Mouse (Mus musculus): Measurements from ENCODE around the gene Ugt1a6a. TPM values are rescaled to one million over a fixed set of nuclear protein-coding genes. Genes with fewer than 3 reads are reported as not detected.
"Not testable (repeated sequence)": the region's sequence is repeated elsewhere in the genome, so short reads cannot be mapped to it uniquely, and the experiment has no call there.

Ugt1a6a gene
- polyA plus RNA-seq, 1 experiment from 2014 or later, result 1.9 TPM

DNA sequence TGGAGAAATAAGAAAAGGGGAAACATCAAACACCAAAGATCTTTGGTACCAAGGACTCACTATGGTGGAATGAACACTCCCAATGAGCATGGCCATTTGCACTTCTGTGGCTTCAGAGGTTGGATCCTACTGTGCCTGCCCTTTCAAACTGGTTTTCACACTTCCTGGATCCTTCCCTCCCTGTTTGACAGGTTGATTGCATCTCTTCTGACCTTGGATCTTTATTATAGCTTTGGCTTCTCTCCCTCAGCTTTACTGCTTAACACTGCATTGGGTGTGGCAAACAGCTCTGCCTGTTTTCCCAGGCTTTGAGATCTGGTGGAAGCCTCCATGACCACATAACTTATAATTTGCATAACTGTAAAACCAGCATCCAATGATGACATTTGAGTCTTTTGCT is 85.7 kb downstream of the Ugt1a6a start:
- no peak overlapping the region for H3K4me3 ChIP-seq (ENCODE audit: low read length)
- H3K27me3 ChIP-seq (ENCODE audit: control insufficient read depth, insufficient read depth, low read length), result no peaks in the 10 kb centered on the region
- no peaks in the 10 kb centered on the region for H3K36me3 ChIP-seq (ENCODE audit: control insufficient read depth, insufficient read depth, low read length)
- no peak for ATAC-seq (ENCODE audit: low FRiP score, low TSS enrichment)
- H3K9ac ChIP-seq (ENCODE audit: low read depth, low read length), result no peak overlapping the region
- no peak overlapping the region for H3K4me2 ChIP-seq (replicated peaks; ENCODE audit: low read depth, low read length)
- H3K4me1 ChIP-seq (ENCODE audit: control insufficient read depth, insufficient read depth, low read length), result no peaks in the 10 kb centered on the region
- peaks cover 26% of the 10 kb centered on the region for H3K9me3 ChIP-seq (ENCODE audit: control insufficient read depth, low read length)
- H3K27ac ChIP-seq (ENCODE audit: low read depth, low read length), result no peak overlapping the region

DNA sequence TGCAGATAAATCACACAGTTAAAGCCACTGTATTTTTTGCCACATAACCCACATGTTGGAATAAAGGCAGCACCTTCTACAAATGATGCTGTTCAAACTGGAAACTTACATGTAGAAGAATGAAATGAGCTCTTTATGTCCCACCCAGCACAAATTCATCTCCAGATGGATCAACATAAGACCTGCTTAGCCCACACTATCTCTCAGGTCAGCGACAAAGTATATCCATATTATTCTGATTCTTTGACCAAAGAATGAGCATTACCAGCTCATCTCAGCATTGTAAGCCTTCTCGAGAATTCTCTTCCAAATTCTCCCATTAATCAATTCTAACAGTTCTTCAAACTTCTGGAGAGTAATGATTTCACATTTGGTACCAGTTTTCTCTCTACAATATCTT is 87.6 kb downstream of the Ugt1a6a start:
- no peak overlapping the region for H3K4me3 ChIP-seq (ENCODE audit: low read length)
- no peaks in the 10 kb centered on the region for H3K4me1 ChIP-seq (ENCODE audit: control insufficient read depth, insufficient read depth, low read length)
- no peak overlapping the region for H3K27ac ChIP-seq (ENCODE audit: low read depth, low read length)
- H3K36me3 ChIP-seq (ENCODE audit: control insufficient read depth, insufficient read depth, low read length), result no peaks in the 10 kb centered on the region
- 55% methylated on average over 2 of the region's 2 CpGs for WGBS
- H3K4me2 ChIP-seq (replicated peaks; ENCODE audit: low read depth, low read length), result no peak overlapping the region
- no peak overlapping the region for H3K9ac ChIP-seq (ENCODE audit: low read depth, low read length)
- H3K27me3 ChIP-seq (ENCODE audit: control insufficient read depth, insufficient read depth, low read length), result no peaks in the 10 kb centered on the region
- peaks cover 28% of the 10 kb centered on the region for H3K9me3 ChIP-seq (ENCODE audit: control insufficient read depth, low read length)
- no peak for ATAC-seq (ENCODE audit: low FRiP score, low TSS enrichment)

DNA sequence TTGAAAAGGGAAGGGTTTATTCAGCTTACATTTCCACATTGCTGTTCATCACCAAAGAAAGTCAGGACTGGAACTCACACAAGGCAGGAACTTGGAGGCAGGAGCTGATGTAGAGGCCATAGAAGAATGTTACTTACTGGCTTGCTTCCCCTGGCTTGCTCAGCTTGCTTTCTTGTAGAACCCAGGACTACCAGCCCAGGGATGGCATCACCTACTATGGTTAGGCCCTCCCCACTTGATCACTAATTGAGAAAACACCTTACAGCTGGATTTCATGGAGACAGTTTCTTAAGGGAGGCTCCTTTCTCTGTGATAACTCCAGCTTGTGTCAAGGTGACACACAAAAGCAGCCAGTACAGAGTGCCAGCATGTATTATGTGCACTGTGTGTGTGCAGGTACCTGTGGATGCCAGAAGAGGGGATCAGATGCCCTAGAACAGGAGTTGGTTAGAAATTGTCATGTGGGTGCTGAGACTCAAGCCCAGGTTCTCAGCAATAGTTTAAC is 88.5 kb downstream of the Ugt1a6a start:
- peaks cover 31% of the 10 kb centered on the region for H3K9me3 ChIP-seq (ENCODE audit: control insufficient read depth, low read length)
- H3K4me2 ChIP-seq (replicated peaks; ENCODE audit: low read depth, low read length); H3K27ac ChIP-seq (ENCODE audit: low read depth, low read length); H3K4me3 ChIP-seq (ENCODE audit: low read length); H3K9ac ChIP-seq (ENCODE audit: low read depth, low read length); H3K27me3 ChIP-seq (ENCODE audit: control insufficient read depth, insufficient read depth, low read length); H3K4me1 ChIP-seq (ENCODE audit: control insufficient read depth, insufficient read depth, low read length); ATAC-seq (ENCODE audit: low FRiP score, low TSS enrichment); H3K36me3 ChIP-seq (ENCODE audit: control insufficient read depth, insufficient read depth, low read length): not testable (repeated sequence)

DNA sequence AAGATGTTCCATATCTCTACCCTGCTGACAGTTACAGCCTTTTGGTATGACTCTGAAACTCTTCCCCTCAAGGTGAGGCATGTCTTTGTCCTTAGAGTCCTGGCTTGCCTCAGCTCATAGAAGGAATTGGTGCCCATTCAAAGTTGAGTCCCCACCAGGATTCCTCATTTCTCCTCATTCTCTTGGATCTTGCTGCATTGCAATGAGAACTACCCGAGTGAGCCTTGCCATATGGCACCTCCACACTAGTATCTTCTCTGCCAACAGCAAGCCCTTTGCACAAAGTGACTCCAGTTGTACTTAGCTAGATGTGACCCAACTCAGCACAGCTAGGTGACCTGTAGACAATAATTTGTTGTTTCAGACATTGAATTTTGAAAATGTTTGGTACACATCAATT is 89.0 kb downstream of the Ugt1a6a start:
- Histone ChIP-seq H3K4me1 (ENCODE audit: control insufficient read depth, insufficient read depth, low read length) (no peaks in the 10 kb centered on the region), H3K36me3 (ENCODE audit: control insufficient read depth, insufficient read depth, low read length) (no peaks in the 10 kb centered on the region), H3K9ac (ENCODE audit: low read depth, low read length) (no peak overlapping the region), H3K4me2 (replicated peaks; ENCODE audit: low read depth, low read length) (no peak overlapping the region), H3K27me3 (ENCODE audit: control insufficient read depth, insufficient read depth, low read length) (no peaks in the 10 kb centered on the region), H3K4me3 (ENCODE audit: low read length) (no peak overlapping the region), H3K9me3 (ENCODE audit: control insufficient read depth, low read length) (peaks cover 37% of the 10 kb centered on the region), H3K27ac (ENCODE audit: low read depth, low read length) (no peak overlapping the region)
- 65% methylated on average over 1 of the region's 1 CpGs for WGBS
- ATAC-seq (ENCODE audit: low FRiP score, low TSS enrichment), result no peak

DNA sequence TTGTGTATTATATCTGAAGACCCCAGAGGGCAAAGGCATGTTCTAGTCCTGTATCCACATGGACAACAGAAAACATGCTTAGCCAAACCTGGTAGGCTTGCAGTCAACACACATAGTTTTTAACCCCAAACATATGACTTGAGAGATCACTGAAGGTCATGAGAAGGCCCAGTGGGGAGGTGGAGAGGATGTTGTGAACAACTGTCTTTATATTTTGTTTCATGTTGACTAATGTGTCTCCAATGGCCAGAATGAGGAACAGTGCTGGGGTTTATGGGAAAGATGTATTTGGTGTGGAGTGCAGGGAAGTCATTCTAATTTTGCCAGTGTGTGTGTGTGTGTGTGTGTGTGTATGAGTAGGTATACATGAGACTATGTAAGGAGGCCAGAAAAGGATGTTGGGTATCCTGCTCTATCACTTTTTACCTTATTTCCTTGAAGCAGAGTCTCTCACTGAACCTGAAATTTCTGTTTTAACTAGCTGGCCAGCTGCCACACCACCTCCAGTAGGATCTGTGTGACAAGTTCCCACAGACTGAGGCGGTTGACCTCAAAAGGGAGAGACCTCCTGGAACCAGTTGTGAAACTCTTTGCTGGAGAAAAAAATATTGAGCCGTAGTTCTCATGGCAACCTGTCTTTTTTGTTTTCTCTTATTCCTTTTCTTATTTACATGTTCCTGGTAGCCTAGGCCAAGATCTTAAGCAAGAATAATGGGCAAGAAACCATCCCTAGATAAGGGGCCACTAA is 89.6 kb downstream of the Ugt1a6a start:
- WGBS, result 71% methylated on average over 2 of the region's 2 CpGs
- H3K27ac ChIP-seq (ENCODE audit: low read depth, low read length), result no peak overlapping the region
- no peaks in the 10 kb centered on the region for H3K36me3 ChIP-seq (ENCODE audit: control insufficient read depth, insufficient read depth, low read length)
- ATAC-seq (ENCODE audit: low FRiP score, low TSS enrichment), result no peak
- no peaks in the 10 kb centered on the region for H3K4me1 ChIP-seq (ENCODE audit: control insufficient read depth, insufficient read depth, low read length)
- no peak overlapping the region for H3K4me3 ChIP-seq (ENCODE audit: low read length)
- H3K9me3 ChIP-seq (ENCODE audit: control insufficient read depth, low read length), result peaks cover 43% of the 10 kb centered on the region
- H3K9ac ChIP-seq (ENCODE audit: low read depth, low read length), result no peak overlapping the region
- H3K4me2 ChIP-seq (replicated peaks; ENCODE audit: low read depth, low read length), result no peak overlapping the region
- H3K27me3 ChIP-seq (ENCODE audit: control insufficient read depth, insufficient read depth, low read length), result no peaks in the 10 kb centered on the region

DNA sequence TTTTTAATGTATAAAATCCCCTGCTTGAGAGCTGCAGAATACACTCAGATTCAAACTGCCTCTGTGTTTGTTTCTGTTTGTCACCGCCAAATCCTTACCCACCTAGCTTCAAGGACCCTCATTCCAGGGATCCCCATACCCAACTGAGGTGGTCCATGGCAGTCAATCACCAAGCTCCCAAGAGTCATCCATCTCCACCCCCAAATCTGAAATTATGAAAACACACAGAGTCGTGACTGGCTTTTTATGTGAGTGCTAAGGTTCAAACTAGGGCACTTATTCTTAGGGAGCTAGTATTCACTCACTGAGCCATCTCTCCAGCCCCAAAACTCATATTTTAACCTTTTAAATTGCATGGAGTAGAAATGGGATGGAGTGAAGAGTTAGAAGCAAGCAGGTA is 90.7 kb downstream of the Ugt1a6a start:
- not testable (repeated sequence) for ATAC-seq (ENCODE audit: low FRiP score, low TSS enrichment); H3K4me1 ChIP-seq (ENCODE audit: control insufficient read depth, insufficient read depth, low read length); H3K36me3 ChIP-seq (ENCODE audit: control insufficient read depth, insufficient read depth, low read length); H3K27ac ChIP-seq (ENCODE audit: low read depth, low read length); H3K27me3 ChIP-seq (ENCODE audit: control insufficient read depth, insufficient read depth, low read length); H3K4me2 ChIP-seq (replicated peaks; ENCODE audit: low read depth, low read length); H3K9ac ChIP-seq (ENCODE audit: low read depth, low read length); H3K4me3 ChIP-seq (ENCODE audit: low read length)
- peaks cover 52% of the 10 kb centered on the region for H3K9me3 ChIP-seq (ENCODE audit: control insufficient read depth, low read length)
- 44% methylated on average over 2 of the region's 2 CpGs for WGBS

DNA sequence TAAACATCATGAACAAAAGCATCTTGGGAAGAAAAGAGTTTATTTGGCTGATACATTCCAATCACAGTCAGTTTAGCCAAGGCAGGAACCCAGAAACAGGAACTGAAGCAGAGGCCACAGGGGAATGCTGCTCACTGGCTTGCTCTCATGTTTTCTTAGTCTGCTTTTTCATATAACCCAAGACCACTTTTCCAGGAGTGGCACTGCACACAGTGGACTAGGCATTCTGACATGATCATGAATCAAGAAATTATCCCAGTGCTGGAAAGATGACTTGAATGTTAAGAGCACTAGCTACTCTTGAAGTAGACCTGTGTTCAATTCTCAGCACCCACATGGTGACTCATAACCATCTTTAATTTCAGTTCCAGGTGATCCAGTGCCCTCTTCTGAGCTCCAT is 91.1 kb downstream of the Ugt1a6a start:
- Histone ChIP-seq H3K9me3 (ENCODE audit: control insufficient read depth, low read length) (peaks cover 57% of the 10 kb centered on the region), H3K4me1 (ENCODE audit: control insufficient read depth, insufficient read depth, low read length) (no peaks in the 10 kb centered on the region)

DNA sequence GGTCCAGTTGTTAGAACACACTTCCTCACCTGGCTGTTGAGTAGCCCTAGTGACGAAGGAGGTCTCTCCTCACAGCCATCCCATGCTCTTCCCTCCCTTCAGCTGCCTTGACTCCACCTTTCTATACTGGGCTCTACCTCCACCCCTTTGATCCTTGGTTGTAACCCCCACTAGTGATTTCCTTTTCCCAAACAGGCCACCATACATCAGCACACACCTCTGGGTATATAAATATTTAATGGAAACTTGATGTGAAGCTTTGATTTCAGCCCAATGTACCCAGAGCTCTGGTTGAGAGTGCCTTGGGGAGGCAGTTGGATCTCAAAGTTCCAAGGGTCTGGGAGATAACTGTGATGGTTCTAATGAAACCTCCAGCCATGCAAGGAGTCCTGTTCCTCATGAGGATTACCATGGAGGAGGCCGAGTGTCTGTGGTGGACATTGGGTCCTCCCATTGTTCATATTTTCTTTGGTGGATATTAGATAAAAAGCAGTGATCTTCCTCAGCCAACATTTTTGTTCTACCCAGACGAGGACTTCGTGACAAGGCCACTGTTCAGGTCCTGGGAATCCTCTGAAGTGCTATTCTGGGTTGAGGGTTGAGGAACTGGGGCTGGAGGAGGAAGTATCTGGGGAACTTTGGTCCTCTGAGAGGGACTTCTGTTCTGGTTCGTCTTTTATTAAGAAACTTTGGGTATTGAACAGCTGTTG is 92.2 kb downstream of the Ugt1a6a start, which contains the start of gene Mroh2a:
Gene Mroh2a (plus strand): TSS at position 317 of the 710 bp plus-strand sequence.
- no peak for ATAC-seq (ENCODE audit: low FRiP score, low TSS enrichment)
- WGBS, result 55% methylated on average over 5 of the region's 5 CpGs
- H3K4me2 ChIP-seq (replicated peaks; ENCODE audit: low read depth, low read length), result no peak within 1 kb of the TSS
- no peak within 1 kb of the TSS for H3K9ac ChIP-seq (ENCODE audit: low read depth, low read length)
- H3K4me1 ChIP-seq (ENCODE audit: control insufficient read depth, insufficient read depth, low read length), result no peaks in the 10 kb centered on the region
- H3K27me3 ChIP-seq (ENCODE audit: control insufficient read depth, insufficient read depth, low read length), result no peaks in the 10 kb centered on the region
- no peaks in the 10 kb centered on the region for H3K36me3 ChIP-seq (ENCODE audit: control insufficient read depth, insufficient read depth, low read length)
- H3K4me3 ChIP-seq (ENCODE audit: low read length), result no peak within 1 kb of the TSS
- H3K9me3 ChIP-seq (ENCODE audit: control insufficient read depth, low read length), result peaks cover 68% of the 10 kb centered on the region
- H3K27ac ChIP-seq (ENCODE audit: low read depth, low read length), result no peak within 1 kb of the TSS

More for the DNA sequence above, 91.1 kb downstream of the Ugt1a6a start:
- no peak overlapping the region for H3K27ac ChIP-seq (ENCODE audit: low read depth, low read length)
- ATAC-seq (ENCODE audit: low FRiP score, low TSS enrichment), result no peak
- no peak overlapping the region for H3K4me3 ChIP-seq (ENCODE audit: low read length)
- H3K27me3 ChIP-seq (ENCODE audit: control insufficient read depth, insufficient read depth, low read length), result no peaks in the 10 kb centered on the region
- no peak overlapping the region for H3K9ac ChIP-seq (ENCODE audit: low read depth, low read length)
- no peak overlapping the region for H3K4me2 ChIP-seq (replicated peaks; ENCODE audit: low read depth, low read length)
- H3K36me3 ChIP-seq (ENCODE audit: control insufficient read depth, insufficient read depth, low read length), result no peaks in the 10 kb centered on the region

DNA sequence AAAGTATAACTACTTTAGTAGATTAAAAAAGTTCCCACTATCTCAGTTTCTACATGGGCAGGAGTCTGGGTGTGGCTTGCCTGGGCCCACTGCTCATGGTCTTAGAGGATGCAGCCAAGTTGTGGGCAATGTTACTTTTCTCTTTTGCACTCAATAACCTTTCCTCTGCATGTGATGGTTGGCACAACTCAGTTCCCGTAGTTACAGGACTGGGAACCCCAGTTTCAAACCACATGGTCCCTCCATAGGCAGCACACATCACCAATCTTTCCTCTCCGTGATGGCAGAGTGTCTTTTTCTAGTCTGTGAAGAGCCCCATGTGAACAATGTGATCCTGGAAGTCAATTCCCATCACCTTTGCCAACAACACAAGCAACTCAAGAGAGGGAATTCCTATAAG is 92.9 kb downstream of the Ugt1a6a start:
- Histone ChIP-seq H3K36me3 (ENCODE audit: control insufficient read depth, insufficient read depth, low read length) (no peaks in the 10 kb centered on the region), H3K4me2 (replicated peaks; ENCODE audit: low read depth, low read length) (no peak overlapping the region), H3K9ac (ENCODE audit: low read depth, low read length) (no peak overlapping the region), H3K27me3 (ENCODE audit: control insufficient read depth, insufficient read depth, low read length) (no peaks in the 10 kb centered on the region), H3K9me3 (ENCODE audit: control insufficient read depth, low read length) (peaks cover 70% of the 10 kb centered on the region), H3K4me1 (ENCODE audit: control insufficient read depth, insufficient read depth, low read length) (no peaks in the 10 kb centered on the region), H3K27ac (ENCODE audit: low read depth, low read length) (no peak overlapping the region), H3K4me3 (ENCODE audit: low read length) (no peak overlapping the region)
- WGBS, result 59% methylated on average over 2 of the region's 2 CpGs
- no peak for ATAC-seq (ENCODE audit: low FRiP score, low TSS enrichment)

Measured in kidney, embryonic 14.5 days (tissue).